Mouse (Mus musculus) embryo, embryonic 9.5 days (tissue): ENCODE measurements around the gene Surf2.
A peak's percentile ranks its signal among the peaks of the same experiment; 100 is the strongest.

Source experiments
- DNase-seq: peaks from one replicate; pipeline ENCODE4 v3.0.0-alpha.2; 2017; ENCODE audit errors: extremely low spot score

Gene Surf2

DNA sequence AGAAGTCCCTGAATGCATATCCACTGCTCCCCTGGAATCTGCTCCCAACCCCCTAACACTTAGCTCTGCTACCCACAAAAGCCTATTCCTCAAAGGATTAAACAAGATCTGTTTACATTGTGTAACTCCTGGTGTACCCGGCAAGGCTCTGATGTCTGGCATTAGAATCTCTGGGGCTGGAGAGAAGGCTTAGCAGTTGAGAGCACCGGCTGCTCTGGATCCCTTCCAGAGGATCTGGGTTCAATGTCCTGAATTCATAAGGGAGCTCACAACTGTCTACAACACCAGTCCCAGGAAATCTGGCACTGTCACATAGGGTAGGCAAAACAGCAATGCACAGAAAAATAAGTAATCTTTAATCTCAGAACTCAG, 41.3 kb downstream of the Surf2 start:
- no peak for DNase-seq

GRCm38 (mm10) chr2:26960756-26961155, 44.6 kb downstream of the Surf2 start:
- no peak for DNase-seq

DNA sequence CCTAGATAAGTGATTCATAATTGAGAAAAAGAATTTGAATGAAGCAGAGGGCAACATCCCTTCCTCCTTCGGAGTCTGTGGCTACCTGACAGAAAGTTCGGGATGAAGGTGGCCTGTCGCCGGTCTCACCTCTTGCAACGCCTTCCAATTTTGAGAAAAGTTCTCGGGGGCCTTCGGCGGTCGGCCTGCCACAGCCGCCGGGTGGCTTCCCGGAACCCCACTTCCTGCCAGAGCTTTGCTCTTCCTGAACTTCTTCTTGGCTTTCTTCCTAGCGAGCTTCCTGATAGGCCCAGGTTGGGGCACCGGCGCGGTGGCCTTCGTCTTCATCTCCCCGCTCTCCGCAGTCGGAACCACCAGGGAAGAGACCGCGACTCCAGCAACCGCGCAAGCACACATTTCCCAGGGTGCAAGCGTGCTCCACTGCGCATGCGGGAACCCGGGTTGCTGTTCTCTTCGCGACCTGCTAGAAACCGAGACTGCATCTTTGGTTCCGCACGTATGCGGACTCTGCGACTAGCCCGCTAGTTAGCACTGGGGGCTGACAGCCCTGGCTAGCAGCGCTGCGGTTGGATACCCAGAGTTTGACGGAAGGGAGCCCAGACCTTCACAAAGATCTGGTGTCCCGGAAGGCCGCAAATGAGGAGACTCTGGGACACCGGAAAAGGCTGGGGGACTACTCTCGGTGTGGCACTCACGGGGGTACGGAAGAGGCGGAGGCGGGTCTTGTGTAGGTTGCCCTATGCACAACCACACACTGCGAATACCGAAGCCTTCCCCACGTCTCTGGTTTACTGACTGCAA, 48.0 kb downstream of the Surf2 start, which contains the start of gene Rexo4:
Gene Rexo4 (minus strand): TSS at position 464 of the 801 bp plus-strand sequence.
- DNase-seq: peak; percentile 93

DNA sequence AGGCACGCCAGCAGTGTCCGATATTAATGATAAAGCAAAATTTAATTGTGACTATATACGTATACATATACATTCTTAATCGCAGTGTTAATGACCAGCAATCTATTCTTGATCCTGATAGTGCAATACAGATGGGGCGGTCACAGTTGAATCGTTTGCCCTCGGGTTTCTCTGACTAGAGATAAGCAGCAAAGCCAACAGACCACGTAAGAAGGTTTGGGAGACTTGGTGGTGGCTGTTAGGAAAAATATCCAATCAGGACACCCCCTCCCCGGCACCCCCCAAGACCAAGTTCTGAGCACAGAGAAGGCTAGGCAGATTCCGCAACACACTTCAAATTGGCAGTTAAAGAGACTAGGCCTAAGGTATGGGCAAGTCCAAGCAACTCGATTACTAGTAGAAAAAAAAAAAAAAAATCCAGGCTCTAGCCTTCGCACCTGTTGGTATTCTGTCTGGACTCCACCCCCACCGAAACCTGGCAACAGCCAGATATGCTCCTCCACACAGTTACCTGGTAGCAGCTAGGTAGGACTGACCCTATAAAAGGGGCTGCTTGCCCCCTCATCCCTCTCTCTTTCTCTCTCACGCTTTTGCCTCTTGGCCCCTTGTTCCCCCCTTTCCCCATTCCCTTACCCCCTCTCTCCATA, 48.7 kb downstream of the Surf2 start:
- DNase-seq: no peak

- no peak for DNase-seq
Observed at GRCm38 (mm10) chr2:26967262-26967661, 51.1 kb downstream of the Surf2 start.
